Mouse (Mus musculus) thymus, adult 2 months (tissue): ENCODE results near the gene Mss51.
A peak's percentile ranks its signal among the peaks of the same experiment; 100 is the strongest.

ENCODE experiments used
- CTCF ChIP-seq: fragments of 200-500 bp; IDR thresholded peaks from 2 replicates; pipeline ENCODE4 v1.5.1; 2012; ENCODE audit warnings: mild to moderate bottlenecking, control low read depth, low read length, moderate library complexity, borderline replicate concordance; ENCODE audit not compliant: control insufficient read depth, poor library complexity, insufficient read depth; ENCODE audit errors: extremely low read depth
- POLR2A ChIP-seq: fragments of 200-500 bp; IDR thresholded peaks from 2 replicates; pipeline ENCODE4 v1.6.1; 2012; ENCODE audit warnings: mild to moderate bottlenecking, low read length, control low read depth, moderate library complexity; ENCODE audit not compliant: control insufficient read depth, poor library complexity, insufficient read depth; ENCODE audit errors: extremely low read depth

DNA sequence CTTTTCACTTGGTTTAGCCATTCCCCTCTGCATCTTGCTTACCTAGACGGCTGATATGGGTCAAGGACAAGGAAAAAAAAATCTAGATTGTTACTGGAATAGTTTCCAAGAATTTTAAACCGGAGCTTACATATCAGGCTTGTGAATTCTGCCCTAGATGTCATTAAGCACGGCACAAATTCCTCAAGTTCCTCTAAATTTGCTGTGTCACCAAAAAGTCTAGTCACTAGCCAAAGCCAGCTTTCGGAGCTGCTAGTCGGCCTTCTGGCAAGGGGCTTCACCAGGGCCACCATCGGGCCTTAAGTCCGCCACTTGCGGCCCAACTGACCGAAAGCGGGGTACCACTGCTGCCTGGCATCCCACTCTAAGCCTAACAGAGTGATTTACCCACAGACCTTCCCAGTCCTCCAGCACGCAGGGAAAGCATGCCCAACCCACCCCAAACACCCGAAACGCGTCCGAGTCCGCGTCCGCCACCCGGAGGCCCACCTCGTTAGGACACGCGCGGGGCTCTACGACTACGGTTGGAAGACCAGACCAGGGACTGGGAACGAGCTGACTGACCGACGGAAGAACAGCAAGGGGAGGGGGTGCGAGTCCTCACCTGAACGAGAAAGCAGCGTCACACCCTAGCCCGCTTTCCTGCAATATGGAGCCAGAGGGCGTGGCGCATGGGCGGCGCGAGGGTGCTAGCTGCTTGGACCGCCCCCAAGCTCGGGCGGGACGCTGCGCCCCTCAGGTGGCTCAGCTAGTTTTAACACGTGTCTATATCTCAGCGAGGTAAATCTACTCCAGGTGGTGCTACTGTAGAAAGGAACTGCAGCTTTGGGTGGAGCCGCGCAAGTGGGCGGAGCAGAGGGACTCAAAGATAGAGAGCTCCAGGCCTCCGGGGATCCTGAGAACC is 17.2 kb downstream of the Mss51 start, which contains the start of gene Anxa7:
- TF ChIP-seq POLR2A, result no peak; the same call in 1 of the 2 replicates
- peak; percentile 10; the same call in 1 of the 2 replicates for TF ChIP-seq CTCF
